Mouse (Mus musculus) kidney, adult 2 months (tissue): ENCODE measurements around the gene Msmo1.

ENCODE experiments used
- CTCF ChIP-seq: fragments of 200-500 bp; conservative IDR thresholded peaks from 2 replicates; pipeline ENCODE4 v1.5.1; 2011; ENCODE audit warnings: low read depth, mild to moderate bottlenecking, control low read depth, low read length, moderate library complexity, mixed read lengths; ENCODE audit not compliant: insufficient read depth, insufficient read length
- POLR2A ChIP-seq: fragments of 200-500 bp; IDR thresholded peaks from one replicate; pipeline ENCODE4 v1.6.1; 2011; ENCODE audit warnings: low read depth, low read length, control low read depth

- TF ChIP-seq POLR2A (no peak), CTCF (no peak)
Observed at GRCm38 (mm10) chr8:64770814-64771213, 37.2 kb upstream of the Msmo1 start.
